Mouse (Mus musculus): ENCODE data around the gene 1700010I14Rik.

GRCm38 (mm10) chr17:8965177-8965576 lies 23.0 kb upstream of the 1700010I14Rik start:
- TF ChIP-seq CTCF (IDR thresholded peaks at IDR 0.05; ENCODE audit: low read depth) (no peak), EP300 (IDR thresholded peaks at IDR 0.05; ENCODE audit: low read depth) (no peak)

Measured in liver, embryonic 14.5 days (tissue).